Mouse (Mus musculus) erythroblast, adult 5-6 weeks (primary cell): ENCODE measurements around the gene Epha2. TPM values are rescaled to one million over a fixed set of nuclear protein-coding genes. Genes with fewer than 3 reads are reported as not detected.

Source experiments
- ATAC-seq: replicated peaks from 2 replicates; pipeline ENCODE4 v1.8.0; 2016; ENCODE audit warnings: moderate number of reproducible peaks, mild to moderate bottlenecking, moderate TSS enrichment, inconsistent platforms; ENCODE audit not compliant: poor library complexity, low FRiP score, severe bottlenecking
- total RNA-seq, 2 experiments: library from RNA; stranded (forward) in 1 of 2; stranded (reverse) in 1 of 2; fragments of 150-400 nt in 1 of 2; fragments of 200-764, 138-1000 nt in 1 of 2; gene quantifications; 2 replicates each; pipeline versions ENCODE4 v1.2.3 to v1.2.4; 2015 to 2017; ENCODE audit warnings: low replicate concordance in 2 of 2

The Epha2 gene
- total RNA-seq, 2 experiments from 2014 or later = not detected

DNA sequence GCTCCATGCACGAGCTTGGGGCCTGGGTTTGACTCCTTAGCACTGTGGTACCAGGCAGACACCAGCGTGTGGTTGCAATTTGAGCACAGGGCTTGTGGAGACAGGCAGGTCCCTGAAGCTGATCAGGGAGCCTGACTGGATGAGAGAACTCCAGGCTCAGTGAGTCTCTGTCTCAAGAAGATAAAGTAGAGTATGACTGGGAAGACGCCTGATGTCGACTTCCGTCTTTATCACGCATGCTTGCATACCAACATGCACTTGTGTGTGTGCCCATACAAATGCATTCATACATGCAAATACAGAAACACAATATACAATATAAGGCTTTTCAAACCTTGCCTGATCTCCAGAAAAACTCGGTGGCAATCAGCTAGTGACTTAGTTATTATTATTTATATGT lies 16.9 kb downstream of the Epha2 start:
- ATAC-seq = no peak

DNA sequence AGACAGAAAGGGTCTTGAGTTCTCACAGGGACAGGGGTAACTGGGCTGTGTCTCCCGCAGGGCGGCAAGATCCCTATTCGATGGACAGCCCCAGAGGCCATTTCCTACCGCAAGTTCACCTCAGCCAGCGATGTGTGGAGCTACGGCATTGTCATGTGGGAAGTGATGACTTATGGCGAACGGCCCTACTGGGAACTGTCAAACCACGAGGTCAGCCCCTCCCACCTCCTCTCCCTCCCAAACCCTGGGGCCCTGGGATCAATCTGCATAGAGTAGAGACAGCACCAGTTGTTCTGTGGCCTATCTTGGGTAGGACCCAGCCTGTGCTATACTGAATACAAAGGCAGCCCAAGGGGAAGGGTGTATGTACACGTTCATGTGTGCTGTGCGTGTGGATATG lies 21.5 kb downstream of the Epha2 start:
- ATAC-seq = no peak

DNA sequence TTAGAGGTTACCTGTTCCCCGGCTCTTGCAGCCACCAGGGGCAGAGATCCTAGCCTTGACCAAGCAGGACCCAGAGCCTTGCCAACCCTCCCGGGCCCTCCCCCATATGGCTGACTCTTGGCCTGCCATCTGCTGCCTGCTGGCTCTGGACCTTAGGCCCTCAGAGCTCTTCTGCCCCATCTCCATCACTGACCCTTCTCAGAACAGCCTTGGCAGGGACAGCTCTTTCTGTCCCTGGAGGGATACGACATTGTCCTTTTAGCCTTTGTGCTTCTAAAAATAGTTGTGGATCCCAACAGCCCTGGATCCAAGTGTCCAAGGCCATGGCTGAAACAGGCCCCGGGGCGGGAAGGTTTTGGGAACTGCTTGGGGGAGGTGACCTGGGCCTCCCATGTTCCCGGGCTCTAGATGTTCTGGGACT lies 23.7 kb downstream of the Epha2 start:
- ATAC-seq = no peak

DNA sequence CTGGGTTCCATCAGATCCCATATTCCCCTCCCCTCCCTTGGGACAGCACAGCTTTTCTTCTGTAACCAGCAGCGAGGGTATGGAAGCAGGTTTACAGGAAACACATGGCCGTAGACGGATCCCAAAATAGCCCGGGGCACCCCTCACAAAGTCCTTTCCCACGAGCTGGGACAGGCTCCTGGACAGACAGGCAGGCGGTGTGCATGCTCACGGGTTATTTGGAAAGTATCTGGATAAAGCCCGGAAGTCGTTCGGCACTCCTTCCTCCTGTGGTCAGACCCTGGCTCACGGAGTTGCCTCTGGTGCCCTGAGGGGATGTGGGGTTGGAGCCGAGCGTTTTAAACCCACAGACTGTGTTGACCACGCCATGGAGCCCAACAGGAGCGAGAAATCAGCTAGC lies 24.6 kb downstream of the Epha2 start:
- no peak for ATAC-seq

DNA sequence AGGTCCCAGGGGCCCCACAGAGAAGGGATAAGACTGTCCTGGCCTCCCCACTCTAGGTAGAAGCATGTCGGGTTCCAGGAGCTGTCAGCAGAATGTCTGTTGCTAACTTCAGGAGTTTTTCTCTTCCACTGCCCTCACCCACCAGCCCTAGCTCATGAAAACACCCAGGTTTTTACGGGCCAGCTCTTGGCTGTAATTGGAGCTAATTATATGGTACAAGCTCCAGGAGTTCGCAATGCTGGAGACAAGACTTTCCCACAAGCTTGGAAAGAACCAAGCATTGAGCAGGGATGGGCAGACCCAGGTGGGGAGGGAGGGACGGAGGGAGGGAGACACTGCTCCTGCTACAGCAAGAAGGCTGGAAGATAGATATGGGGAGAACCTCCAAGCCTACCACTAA lies 26.0 kb downstream of the Epha2 start:
- no peak for ATAC-seq

DNA sequence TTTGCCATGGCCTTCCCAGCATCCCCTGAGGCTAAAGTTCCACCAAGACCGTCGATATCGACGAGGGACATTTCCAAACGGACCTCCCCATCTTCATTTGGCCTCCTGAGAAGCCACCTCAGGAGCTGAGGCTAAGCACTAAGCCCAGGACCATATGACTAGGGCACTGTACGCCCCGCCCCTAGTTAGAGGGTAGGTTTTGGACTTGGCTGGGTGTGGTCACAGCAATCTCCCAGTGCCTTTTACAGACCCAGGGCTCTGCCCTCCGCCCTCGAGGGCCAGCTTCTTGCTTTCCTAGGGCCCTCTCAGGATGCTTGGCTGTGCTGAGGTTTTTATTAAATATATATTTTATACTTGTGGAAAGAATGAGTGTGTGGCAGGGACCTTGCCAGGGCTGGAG lies 27.7 kb downstream of the Epha2 start:
- ATAC-seq = no peak

DNA sequence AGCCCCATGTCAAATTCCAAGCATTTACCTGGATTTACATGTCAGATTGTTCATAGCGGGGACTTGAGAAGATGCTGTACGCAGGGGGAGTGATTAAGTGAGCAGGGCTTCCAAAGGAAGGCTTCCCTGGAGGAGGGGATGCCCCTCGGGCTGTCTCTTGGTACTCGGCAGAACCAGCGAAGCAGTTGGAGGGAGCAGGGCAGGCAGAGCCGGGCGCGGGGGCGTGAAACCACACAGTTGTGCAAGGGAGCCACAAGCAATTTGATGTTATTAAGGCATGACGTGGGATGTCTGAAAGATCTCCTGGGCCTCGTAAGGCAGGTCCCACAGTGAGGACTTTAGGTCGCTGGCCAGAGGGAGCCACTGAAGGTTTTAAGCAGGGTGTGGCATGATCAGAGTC lies 28.9 kb downstream of the Epha2 start:
- ATAC-seq = no peak

DNA sequence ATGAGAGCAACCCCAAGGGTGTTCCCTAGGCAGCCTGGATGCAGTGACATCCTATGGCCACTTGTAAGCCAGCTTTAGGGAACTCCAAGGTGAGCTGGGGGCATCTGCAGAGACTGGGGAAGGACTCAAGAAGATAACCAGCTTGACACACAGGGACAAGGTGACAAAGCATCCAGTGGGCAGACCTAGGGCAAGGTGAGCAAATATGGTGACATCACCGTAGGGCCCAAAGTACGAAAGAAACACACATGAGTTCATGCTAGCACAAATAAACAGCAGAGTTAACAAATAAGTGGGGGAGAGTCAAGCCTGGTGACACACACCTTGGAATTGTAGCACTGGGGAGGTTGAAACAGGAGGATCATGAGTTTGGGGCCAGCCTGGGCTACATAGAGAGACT lies 30.4 kb downstream of the Epha2 start:
- ATAC-seq = no peak

DNA sequence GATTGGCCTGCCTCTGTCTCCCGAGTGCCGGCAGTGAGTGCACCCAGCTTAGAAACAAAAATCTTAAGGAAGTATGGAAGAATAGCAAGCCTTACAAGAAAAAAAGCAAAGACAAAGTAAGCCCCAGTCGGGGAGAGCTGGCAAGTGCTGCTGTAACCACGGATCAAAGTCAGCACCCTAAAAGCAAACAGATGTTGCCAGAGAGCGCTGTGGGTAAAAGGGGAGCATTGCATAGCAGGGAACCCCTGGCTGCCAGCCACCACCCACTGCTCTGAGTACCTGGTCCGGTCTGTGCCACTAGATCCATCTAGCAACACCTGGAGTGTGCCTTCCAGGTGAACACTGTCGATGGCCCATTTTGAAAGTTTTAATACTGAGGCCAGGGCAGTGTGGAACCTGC lies 31.2 kb downstream of the Epha2 start:
- no peak for ATAC-seq

DNA sequence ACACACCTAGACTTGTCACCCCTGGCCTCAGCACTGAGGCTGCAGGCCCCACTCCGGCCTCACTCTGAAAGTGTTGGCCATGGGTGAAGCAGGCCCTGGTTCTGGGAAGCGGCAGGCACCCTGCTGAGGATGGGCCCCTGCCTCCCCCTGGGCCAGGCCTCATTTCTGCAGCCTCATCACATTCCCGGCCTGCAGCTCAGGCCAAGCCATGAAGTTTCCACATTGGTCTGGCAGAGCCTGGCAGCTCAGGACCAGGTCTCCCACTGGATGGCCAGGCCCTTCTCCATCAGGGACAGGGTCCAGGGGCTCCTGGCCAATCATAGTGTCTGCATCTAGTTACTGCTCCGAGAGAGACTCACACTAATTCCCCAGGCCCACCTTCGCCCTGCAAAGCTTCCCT lies 33.7 kb downstream of the Epha2 start:
- no peak for ATAC-seq

DNA sequence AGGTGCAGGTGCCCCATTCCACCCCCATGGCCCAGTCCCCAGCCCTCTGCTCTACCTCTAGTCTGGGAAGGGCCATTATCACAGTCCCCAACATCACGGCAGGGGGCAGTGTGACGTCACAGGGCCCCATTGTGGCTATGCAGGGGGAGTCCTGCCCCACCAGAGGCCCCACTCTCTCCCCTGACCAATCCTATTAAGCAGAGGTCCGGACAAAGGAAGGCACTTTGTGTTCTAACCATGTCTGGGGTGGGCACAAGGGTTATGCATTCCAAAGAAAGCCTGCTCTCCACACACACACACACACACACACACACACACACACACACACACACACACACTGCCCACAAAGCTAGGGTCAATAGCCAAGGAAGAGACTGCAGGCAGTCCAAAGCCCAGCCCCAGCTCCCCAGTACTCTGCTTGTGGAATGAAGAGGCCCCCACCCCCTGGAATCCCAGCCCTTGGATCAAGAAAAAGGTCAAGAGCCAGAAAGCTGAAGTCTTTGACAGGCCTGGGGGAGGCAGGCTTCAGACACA lies 34.3 kb downstream of the Epha2 start:
- no peak for ATAC-seq

DNA sequence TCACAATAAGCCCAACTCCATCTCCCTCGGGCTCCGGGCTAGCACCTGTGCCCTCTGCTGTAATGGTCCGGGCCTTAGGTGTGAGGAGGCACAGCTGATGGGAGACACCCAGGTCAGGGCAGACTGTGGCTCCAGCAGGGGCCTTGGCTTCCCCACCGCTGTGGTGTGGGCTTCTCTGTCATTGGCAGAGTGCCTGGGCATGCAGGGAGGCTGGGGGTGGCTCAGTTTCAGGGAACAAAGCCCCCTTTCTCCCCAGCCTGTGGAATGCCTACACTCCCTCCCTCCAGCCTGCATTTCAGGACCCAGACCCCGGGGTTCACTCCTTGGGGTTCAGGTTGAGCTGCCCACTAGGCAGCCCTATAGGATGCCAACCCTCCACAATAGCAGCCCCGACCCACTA lies 35.2 kb downstream of the Epha2 start:
- ATAC-seq = no peak

DNA sequence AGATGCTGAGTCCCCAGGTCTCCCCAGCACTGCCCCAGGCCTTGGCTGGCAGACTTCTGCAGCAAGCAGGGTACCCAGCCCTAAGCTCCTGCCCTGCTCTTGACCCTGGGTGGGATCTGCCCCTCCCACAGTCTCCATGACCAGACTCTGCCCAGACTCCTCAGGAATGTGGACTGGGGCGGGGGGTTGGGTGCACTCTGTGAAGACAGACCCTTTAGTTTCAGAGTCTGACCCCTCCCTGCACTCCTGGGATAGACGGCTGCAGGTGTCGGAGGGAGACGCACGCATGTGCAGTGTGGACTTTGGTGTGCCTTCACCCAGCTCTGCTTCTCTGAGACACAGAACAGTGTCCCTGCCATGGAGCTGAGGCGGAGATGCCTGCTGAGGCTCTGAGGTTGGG lies 36.9 kb downstream of the Epha2 start:
- no peak for ATAC-seq

DNA sequence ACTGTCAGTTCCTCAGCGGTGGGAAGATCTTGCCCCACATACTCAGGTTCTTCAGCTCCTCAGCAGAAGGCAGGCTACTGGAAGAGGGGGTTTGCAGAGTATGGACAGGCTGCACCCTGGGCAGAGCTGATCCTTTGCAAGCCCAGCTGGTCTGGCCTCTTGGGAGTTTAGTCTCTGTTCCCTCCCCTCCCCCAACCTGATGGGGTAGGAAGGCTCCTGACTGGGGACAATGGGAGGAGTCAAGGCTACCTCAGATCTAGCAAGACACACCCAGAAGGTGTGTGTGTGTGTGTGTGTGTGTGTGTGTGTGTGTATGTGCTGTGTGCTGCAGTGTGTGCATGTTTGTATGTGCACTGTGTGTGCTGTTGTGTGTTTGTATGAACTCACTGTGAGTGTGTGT lies 37.8 kb downstream of the Epha2 start:
- no peak for ATAC-seq

DNA sequence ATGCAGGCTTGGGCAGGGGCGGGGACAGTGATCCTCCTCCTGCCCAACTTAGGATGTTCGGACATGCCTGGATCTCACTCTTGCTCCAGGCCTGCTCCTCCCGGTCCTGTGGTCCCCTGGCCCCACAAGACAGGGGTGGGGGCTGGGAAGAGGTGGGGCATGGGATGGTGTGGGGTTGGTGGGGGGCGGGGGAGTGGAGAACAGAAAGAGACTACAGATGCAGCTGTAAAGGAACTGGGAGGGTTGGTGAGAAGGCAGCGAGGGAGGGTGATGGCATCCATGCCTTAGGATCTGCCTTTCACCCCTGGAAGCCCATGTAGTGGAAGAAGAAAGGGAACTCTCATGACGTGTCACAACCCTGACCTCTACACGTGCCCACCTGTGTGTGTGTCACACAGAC lies 40.4 kb downstream of the Epha2 start:
- ATAC-seq = no peak

DNA sequence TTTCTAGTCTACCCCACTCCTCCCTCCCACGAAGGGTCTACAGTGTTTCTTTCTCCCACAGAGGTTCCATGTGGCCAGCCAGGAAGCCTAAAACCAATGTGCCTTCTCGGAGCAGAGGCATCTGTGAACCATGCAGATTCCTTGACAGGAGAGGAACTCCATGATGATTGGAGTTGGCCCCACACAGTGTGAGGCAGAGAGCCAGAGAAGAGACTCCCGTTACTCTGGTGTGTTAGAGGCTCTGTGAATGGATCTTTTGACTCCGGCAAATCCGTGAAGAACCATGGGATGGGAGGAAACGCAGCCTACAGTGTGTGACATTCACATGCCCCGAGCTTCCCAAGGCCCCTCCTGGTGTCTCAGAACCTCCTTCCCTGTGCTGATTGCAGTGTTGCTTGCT lies 42.5 kb downstream of the Epha2 start:
- no peak for ATAC-seq

DNA sequence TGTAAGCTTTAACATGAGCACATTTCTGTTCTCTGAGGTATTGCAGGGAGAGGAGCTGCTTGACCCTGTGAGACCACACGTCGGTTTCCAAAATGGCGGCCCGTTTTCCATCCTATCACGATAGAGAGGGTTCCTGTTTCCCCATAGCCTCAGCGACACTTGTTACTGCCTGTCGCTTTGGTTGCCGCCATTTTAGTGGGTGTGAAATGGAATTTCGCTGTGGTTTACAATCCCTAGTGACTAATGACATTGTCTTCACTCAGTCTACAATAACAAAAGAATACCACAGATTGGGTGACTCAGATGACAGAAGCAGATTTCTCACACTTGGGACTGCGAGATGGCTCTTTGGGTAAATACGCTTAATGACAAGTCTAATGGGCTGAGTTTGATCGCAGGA lies 44.2 kb downstream of the Epha2 start:
- no peak for ATAC-seq

DNA sequence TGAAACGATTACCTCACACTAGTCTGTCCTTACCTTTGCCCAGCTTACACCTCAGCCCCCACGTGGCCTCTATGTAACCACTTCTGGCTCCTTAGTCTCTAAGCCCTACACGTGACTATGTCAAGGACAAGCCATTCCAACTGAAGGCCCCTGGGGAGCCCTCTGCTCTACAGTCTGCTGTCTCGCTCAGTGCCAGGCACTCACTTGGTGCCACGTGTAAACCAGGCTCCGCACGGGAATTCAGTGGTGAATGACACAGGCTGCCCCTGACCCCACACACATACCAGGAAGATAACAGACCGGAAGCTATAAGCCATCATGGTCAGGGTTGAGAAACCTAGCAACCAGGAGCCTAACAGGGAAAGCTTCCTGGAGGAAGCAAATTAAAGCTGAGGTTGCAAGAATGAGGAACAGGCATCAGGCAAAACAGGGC lies 46.3 kb downstream of the Epha2 start:
- no peak for ATAC-seq

DNA sequence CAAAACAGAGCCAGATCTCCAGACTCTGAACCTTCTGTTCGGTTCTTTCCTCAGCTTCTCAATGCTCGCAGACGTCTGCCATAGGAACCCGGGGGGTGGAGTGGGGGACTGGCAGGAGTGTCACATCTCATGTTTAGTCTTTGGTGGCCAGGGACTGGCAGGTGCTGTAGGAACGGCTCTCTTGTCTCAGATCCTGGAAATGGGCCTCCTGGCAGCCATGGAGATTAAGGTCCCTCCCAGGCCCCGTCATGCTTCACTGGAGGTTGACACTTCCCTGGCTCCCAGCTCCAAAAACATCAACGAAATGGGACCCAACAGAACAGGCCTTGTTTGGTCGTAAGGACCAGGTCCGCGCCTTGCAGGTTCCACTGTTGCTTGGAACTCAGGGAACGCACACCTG lies 47.6 kb downstream of the Epha2 start:
- no peak for ATAC-seq

DNA sequence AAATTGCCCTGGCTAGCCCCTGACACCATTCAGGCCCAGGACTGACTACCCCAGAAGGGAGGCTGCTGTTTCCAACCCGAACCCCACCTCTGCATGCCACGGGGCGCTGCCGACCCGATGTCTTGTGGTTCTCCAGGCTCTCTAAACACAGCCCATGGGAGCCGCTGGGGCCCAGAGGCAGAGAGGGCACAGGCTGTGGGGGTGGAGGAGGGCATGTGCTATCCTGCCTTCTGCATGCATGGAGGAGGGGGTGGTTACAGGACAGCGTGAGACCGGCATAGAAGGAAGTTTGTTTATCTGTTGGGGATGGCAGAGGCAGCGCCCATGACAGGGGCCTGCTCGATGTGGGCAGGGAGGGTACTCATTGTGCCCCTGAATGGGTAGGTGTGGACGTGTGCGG lies 49.0 kb downstream of the Epha2 start:
- ATAC-seq = no peak

DNA sequence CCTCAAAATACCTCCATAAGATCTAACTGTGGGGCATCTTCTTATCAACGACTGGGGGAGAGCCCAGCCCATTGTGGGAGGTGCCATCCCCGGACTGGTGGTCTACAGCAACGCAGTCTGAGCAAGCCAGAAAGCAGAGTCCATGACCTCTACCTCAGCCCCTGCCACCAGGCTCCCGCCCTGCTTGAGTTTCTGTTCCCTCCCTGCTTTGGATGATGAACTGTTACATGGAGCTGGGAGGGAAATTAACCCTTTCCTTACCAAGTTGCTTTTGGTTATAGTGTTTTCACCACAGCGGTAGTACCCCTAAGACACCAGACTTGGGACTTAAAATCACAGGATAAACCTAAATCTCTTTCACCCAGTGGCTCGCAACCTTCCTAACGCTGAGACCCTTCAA lies 50.9 kb downstream of the Epha2 start:
- ATAC-seq = no peak

DNA sequence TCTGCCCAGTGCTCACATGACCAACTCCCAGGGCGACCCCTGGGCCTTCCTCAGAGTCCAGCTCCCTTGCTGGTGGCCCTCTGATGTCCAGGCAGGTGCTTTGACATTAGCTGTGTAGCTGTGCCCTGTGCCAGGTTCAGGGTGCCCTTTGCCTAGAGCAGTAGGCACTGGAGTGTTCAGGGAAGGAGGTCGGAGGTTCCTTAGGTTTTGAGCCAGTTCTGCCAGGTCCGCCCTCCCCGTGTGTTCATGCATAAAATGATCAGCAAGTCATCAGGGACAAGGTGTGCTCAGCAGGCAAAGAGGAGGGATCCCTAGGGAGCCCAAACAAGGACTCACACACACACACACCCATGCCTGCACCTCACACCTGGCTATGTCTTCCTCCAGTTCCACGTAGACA lies 51.9 kb downstream of the Epha2 start:
- no peak for ATAC-seq

DNA sequence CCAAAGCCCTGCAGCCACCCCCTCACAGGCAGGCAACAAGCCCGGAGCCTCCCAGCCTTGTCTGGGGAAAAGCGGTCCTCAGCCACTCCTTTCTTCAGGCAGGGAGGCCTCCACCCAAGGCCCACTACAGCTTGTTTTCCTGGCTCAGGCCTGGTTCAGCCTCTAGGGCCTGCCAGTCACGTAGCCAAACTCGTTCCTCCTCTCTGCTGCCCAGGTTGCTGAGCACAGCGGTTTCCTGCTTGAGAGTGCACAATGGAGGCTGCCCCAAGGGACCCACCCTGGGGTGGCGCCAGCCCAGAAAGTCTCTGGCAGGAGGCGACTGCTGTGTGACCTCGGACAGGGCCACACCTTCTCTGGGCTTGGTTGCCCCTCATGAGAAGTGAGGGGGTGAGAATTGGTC lies 52.8 kb downstream of the Epha2 start:
- ATAC-seq = no peak
